Mouse (Mus musculus) small intestine, adult 2 months (tissue): ENCODE measurements around the gene Nt5c3b.

Experiments
- CTCF ChIP-seq: fragments of 200-500 bp; IDR thresholded peaks from 2 replicates; pipeline ENCODE4 v1.5.1; 2012; ENCODE audit warnings: low read depth, mild to moderate bottlenecking, control low read depth, inconsistent platforms, low read length, moderate library complexity, mixed read lengths; ENCODE audit not compliant: insufficient replicate concordance, insufficient read length; ENCODE audit errors: extremely low read depth
- POLR2A ChIP-seq: fragments of 200-500 bp; IDR thresholded peaks from 2 replicates; pipeline ENCODE4 v1.6.1; 2012; ENCODE audit warnings: low read depth, mild to moderate bottlenecking, control low read depth, inconsistent platforms, low read length, moderate library complexity

DNA sequence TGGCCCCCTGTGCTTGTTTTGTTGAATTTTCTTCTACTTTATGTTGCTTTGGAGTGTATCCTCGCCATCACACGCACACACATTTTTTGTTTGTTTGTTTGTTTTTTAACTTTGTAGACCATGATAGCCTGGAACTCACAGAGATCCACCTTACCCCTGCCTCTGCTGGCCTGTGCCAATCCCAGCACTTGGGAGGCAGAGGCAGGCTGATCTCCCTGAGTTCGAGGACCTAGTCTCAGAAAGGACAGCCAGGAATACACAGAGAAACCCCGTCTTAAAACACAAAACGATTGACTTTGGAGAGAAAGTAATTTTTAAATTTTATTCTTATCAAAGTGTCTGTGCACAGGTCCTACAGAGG is 31.3 kb upstream of the Nt5c3b start:
- TF ChIP-seq CTCF (no peak), POLR2A (no peak)
